Mouse (Mus musculus): Measurements from ENCODE around the gene Ercc8. TPM values are rescaled to one million over a fixed set of nuclear protein-coding genes. Genes with fewer than 3 reads are reported as not detected.

Ercc8 gene
- total RNA-seq, 1 experiment from 2014 or later, result 14.4 TPM

- peak; percentile 47; the same call in 1 of the 2 replicates for ATAC-seq (ENCODE audit: extremely low read depth, insufficient number of reproducible peaks, low FRiP score, poor library complexity, severe bottlenecking)
Measured at GRCm38 (mm10) chr13:108152650-108153372, 5.7 kb upstream of the Ercc8 start.

- no peak for ATAC-seq (ENCODE audit: extremely low read depth, insufficient number of reproducible peaks, low FRiP score, poor library complexity, severe bottlenecking)
Measured at GRCm38 (mm10) chr13:108157156-108157555, 1.4 kb upstream of the Ercc8 start.

GRCm38 (mm10) chr13:108157732-108158464 lies 633 bp upstream of the Ercc8 start:
- peak; percentile 2; the same call in 1 of the 2 replicates for ATAC-seq (ENCODE audit: extremely low read depth, insufficient number of reproducible peaks, low FRiP score, poor library complexity, severe bottlenecking)

GRCm38 (mm10) chr13:108159241-108159575 lies 677 bp downstream of the Ercc8 start:
- no peak for ATAC-seq (ENCODE audit: extremely low read depth, insufficient number of reproducible peaks, low FRiP score, poor library complexity, severe bottlenecking)

- ATAC-seq (ENCODE audit: extremely low read depth, insufficient number of reproducible peaks, low FRiP score, poor library complexity, severe bottlenecking), result no peak
Measured at GRCm38 (mm10) chr13:108159963-108160362, 1.4 kb downstream of the Ercc8 start.

- ATAC-seq (ENCODE audit: extremely low read depth, insufficient number of reproducible peaks, low FRiP score, poor library complexity, severe bottlenecking), result no peak
Measured at GRCm38 (mm10) chr13:108163912-108164311, 5.4 kb downstream of the Ercc8 start.

GRCm38 (mm10) chr13:108164621-108165020 lies 6.1 kb downstream of the Ercc8 start:
- no peak for ATAC-seq (ENCODE audit: extremely low read depth, insufficient number of reproducible peaks, low FRiP score, poor library complexity, severe bottlenecking)

GRCm38 (mm10) chr13:108170002-108170401 lies 11.5 kb downstream of the Ercc8 start:
- no peak for ATAC-seq (ENCODE audit: extremely low read depth, insufficient number of reproducible peaks, low FRiP score, poor library complexity, severe bottlenecking)

GRCm38 (mm10) chr13:108170511-108170910 lies 12.0 kb downstream of the Ercc8 start:
- ATAC-seq (ENCODE audit: extremely low read depth, insufficient number of reproducible peaks, low FRiP score, poor library complexity, severe bottlenecking), result no peak

GRCm38 (mm10) chr13:108179618-108180017 lies 21.1 kb downstream of the Ercc8 start:
- ATAC-seq (ENCODE audit: extremely low read depth, insufficient number of reproducible peaks, low FRiP score, poor library complexity, severe bottlenecking), result no peak

- ATAC-seq (ENCODE audit: extremely low read depth, insufficient number of reproducible peaks, low FRiP score, poor library complexity, severe bottlenecking), result no peak
Measured at GRCm38 (mm10) chr13:108180821-108181220, 22.3 kb downstream of the Ercc8 start.

GRCm38 (mm10) chr13:108184743-108185255 lies 26.3 kb downstream of the Ercc8 start:
- ATAC-seq (ENCODE audit: extremely low read depth, insufficient number of reproducible peaks, low FRiP score, poor library complexity, severe bottlenecking), result no peak

- no peak for ATAC-seq (ENCODE audit: extremely low read depth, insufficient number of reproducible peaks, low FRiP score, poor library complexity, severe bottlenecking)
Measured at GRCm38 (mm10) chr13:108185530-108185929, 27.0 kb downstream of the Ercc8 start.

- no peak for ATAC-seq (ENCODE audit: extremely low read depth, insufficient number of reproducible peaks, low FRiP score, poor library complexity, severe bottlenecking)
Measured at GRCm38 (mm10) chr13:108187994-108188393, 29.5 kb downstream of the Ercc8 start.

GRCm38 (mm10) chr13:108191074-108191720 lies 32.7 kb downstream of the Ercc8 start:
- ATAC-seq (ENCODE audit: extremely low read depth, insufficient number of reproducible peaks, low FRiP score, poor library complexity, severe bottlenecking), result peak; percentile 85

- no peak for ATAC-seq (ENCODE audit: extremely low read depth, insufficient number of reproducible peaks, low FRiP score, poor library complexity, severe bottlenecking)
Measured at GRCm38 (mm10) chr13:108195474-108195873, 36.9 kb downstream of the Ercc8 start.

- no peak for ATAC-seq (ENCODE audit: extremely low read depth, insufficient number of reproducible peaks, low FRiP score, poor library complexity, severe bottlenecking)
Measured at GRCm38 (mm10) chr13:108204857-108205256, 46.3 kb downstream of the Ercc8 start.

GRCm38 (mm10) chr13:108207447-108207846 lies 48.9 kb downstream of the Ercc8 start:
- ATAC-seq (ENCODE audit: extremely low read depth, insufficient number of reproducible peaks, low FRiP score, poor library complexity, severe bottlenecking), result no peak

GRCm38 (mm10) chr13:108208090-108208489 lies 49.6 kb downstream of the Ercc8 start:
- no peak for ATAC-seq (ENCODE audit: extremely low read depth, insufficient number of reproducible peaks, low FRiP score, poor library complexity, severe bottlenecking)

- ATAC-seq (ENCODE audit: extremely low read depth, insufficient number of reproducible peaks, low FRiP score, poor library complexity, severe bottlenecking), result no peak
Measured at GRCm38 (mm10) chr13:108210960-108211359, 52.4 kb downstream of the Ercc8 start.
